Mouse (Mus musculus) limb, embryonic 11.5 days (tissue): Measurements from ENCODE around the gene Pip5kl1. TPM values are rescaled to one million over a fixed set of nuclear protein-coding genes. Genes with fewer than 3 reads are reported as not detected.

Source experiments
- ATAC-seq: fragments of 200-750 bp; cut with Nextera tagmentation; 2 replicates; pipeline ENCODE4 v1.8.0; 2017; ENCODE audit warnings: low read depth; ENCODE audit not compliant: insufficient number of reproducible peaks, low FRiP score, low TSS enrichment
- DNase-seq: peaks from one replicate; pipeline ENCODE4 v3.0.0-alpha.2; 2015; ENCODE audit warnings: low spot score
- H3K27ac ChIP-seq: fragments of 300-500 bp; sonication (generic); replicated peaks from 2 replicates; pipeline ENCODE4 v1.5.1; 2014; ENCODE audit warnings: low read depth, mild to moderate bottlenecking, low read length
- H3K27me3 ChIP-seq: fragments of 300-500 bp; sonication (generic); 2 replicates; pipeline ENCODE4 v1.6.1; 2014; ENCODE audit warnings: mild to moderate bottlenecking, low read length, mixed read lengths; ENCODE audit not compliant: control insufficient read depth, insufficient read depth
- H3K36me3 ChIP-seq: fragments of 300-500 bp; sonication (generic); 2 replicates; pipeline ENCODE4 v1.6.1; 2014; ENCODE audit warnings: mild to moderate bottlenecking, low read length, moderate library complexity, mixed read lengths; ENCODE audit not compliant: control insufficient read depth, insufficient read depth
- H3K4me1 ChIP-seq: fragments of 300-500 bp; sonication (generic); 2 replicates; pipeline ENCODE4 v1.6.1; 2014; ENCODE audit warnings: low read length, mixed read lengths; ENCODE audit not compliant: control insufficient read depth, insufficient read depth
- H3K4me2 ChIP-seq: fragments of 300-500 bp; sonication (generic); 2 replicates; pipeline ENCODE4 v1.6.1; 2014; ENCODE audit warnings: low read depth, mild to moderate bottlenecking, moderate library complexity; ENCODE audit not compliant: severe bottlenecking
- H3K4me3 ChIP-seq: fragments of 300-500 bp; sonication (generic); 2 replicates; pipeline ENCODE4 v1.5.1; 2014; ENCODE audit warnings: low read depth, low read length
- H3K9ac ChIP-seq: fragments of 300-500 bp; sonication (generic); 2 replicates; pipeline ENCODE4 v1.6.1; 2014; ENCODE audit warnings: mild to moderate bottlenecking, low read length
- H3K9me3 ChIP-seq: fragments of 300-500 bp; sonication (generic); 2 replicates; pipeline ENCODE4 v1.6.1; 2016; ENCODE audit warnings: low read length; ENCODE audit not compliant: control insufficient read depth
- WGBS: fragments of 180-500 bp; shearing (Covaris S2); extraction: QIAGEN DNeasy Blood & Tissue Kit; methylation state at CpG from one replicate; pipeline ENCODE4 v1.1.7; 2014; 5-methylcytosine and 5-hydroxymethylcytosine counted together
- polyA plus RNA-seq: library from polyadenylated mRNA; unstranded; fragments of >200 nt; fragmentation: Nextera tagmentation; extraction: Ambion mirVana; gene quantifications from 2 replicates; pipeline ENCODE4 v1.2.1, GENCODE M21; 2014

Gene Pip5kl1
- polyA plus RNA-seq, 1 experiment from 2014 or later = 3.3 TPM

GRCm38 (mm10) chr2:32572196-32572595 lies 2.4 kb upstream of the Pip5kl1 start:
- no peak overlapping the region for H3K4me2 ChIP-seq
- 93% methylated on average over 11 of the region's 11 CpGs for WGBS
- H3K9ac ChIP-seq = no peak overlapping the region

DNA sequence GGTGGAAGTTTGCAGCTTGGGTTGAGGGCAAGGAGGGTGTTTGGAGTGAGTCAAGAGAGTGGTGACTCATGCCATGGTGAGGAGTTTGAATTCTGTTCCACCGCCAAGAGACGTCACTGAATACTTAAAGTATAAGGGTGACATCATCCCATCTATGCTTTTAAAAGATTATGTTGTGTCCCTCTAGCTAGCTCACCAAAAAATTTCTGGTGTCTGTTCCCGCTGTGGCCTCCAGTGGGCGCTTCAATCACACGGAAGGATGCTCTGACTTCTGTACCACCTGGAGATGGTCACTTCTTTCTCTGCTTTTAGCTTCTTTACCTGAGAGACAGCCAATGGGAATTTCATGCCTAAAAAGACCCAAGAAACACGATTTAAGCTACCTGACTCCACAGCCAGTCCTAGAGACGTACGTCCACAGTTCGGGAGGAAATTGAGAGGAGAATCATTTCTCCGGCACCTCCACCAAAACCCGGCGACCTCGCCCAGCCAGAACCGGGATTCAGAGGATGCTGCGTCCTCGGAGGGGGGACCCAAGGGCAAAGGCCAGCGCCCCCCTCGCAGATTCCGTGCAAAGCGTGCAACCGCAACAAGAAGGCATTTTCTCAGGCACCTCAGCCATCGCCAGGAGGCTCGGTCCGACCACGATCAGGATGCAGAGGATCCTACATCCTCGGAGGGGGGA lies 446 bp downstream of the Pip5kl1 start:
- no peak for ATAC-seq
- peak; percentile 76 for DNase-seq
- Histone ChIP-seq H3K27me3 (peaks cover 14% of the 10 kb centered on the region), H3K9me3 (no peaks in the 10 kb centered on the region), H3K27ac (no peak overlapping the region), H3K4me3 (peak overlapping the region; percentile 52), H3K4me1 (peaks cover 8% of the 10 kb centered on the region), H3K9ac (peak overlapping the region; percentile 58), H3K36me3 (peaks cover 2% of the 10 kb centered on the region; the same call in 1 of the 2 replicates), H3K4me2 (peak overlapping the region; percentile 81)
- 1% methylated on average over 26 of the region's 26 CpGs for WGBS

More at GRCm38 (mm10) chr2:32572196-32572595, 2.4 kb upstream of the Pip5kl1 start:
- Histone ChIP-seq H3K4me3 (no peak overlapping the region), H3K4me1 (peaks cover 8% of the 10 kb centered on the region), H3K9me3 (no peaks in the 10 kb centered on the region), H3K27me3 (no peaks in the 10 kb centered on the region), H3K27ac (no peak overlapping the region), H3K36me3 (peaks cover 5% of the 10 kb centered on the region; the same call in 1 of the 2 replicates)
- DNase-seq = no peak
- ATAC-seq = no peak

- Histone ChIP-seq H3K4me3 (peak within 1 kb of the TSS; percentile 52), H3K9me3 (no peaks in the 10 kb centered on the region), H3K27me3 (peaks cover 14% of the 10 kb centered on the region), H3K27ac (no peak within 1 kb of the TSS), H3K4me2 (peak within 1 kb of the TSS; percentile 81), H3K36me3 (peaks cover 2% of the 10 kb centered on the region; the same call in 1 of the 2 replicates), H3K9ac (peak within 1 kb of the TSS; percentile 58), H3K4me1 (peaks cover 8% of the 10 kb centered on the region)
- DNase-seq = peak; percentile 78
- 8% methylated on average over 28 of the region's 28 CpGs for WGBS
- ATAC-seq = peak; percentile 36; the same call in 1 of the 2 replicates
These were observed 1.1 kb downstream of the Pip5kl1 start, which contains the start of gene 9430097D07Rik for GRCm38 (mm10) chr2:32575586-32576160. Gene 9430097D07Rik, minus strand, starts transcription at chr2:32575684.

DNA sequence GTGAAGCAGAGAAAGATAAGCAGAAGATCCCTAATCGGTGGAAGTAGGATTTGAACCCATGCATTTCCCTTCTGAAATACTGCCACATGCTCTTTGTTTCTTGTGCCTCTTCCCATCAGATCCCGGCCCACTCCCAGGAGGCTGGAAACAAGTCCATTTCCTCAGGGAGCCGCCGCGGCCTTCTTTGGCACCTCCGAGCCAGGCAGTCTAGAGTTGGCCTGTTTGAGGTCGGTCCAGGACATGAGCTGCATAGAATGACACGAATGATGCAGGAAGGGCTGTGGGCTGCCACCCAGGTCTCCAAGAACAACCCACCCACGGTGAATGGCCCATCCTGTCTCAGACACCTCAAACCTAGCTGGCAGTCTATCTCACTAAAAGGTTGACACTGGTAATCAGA lies 1.9 kb downstream of the Pip5kl1 start:
- Histone ChIP-seq H3K36me3 (peaks cover 2% of the 10 kb centered on the region; the same call in 1 of the 2 replicates), H3K9ac (no peak overlapping the region), H3K4me2 (no peak overlapping the region), H3K27me3 (peaks cover 14% of the 10 kb centered on the region), H3K27ac (no peak overlapping the region), H3K4me1 (peaks cover 5% of the 10 kb centered on the region), H3K9me3 (no peaks in the 10 kb centered on the region), H3K4me3 (no peak overlapping the region)
- no peak for DNase-seq
- ATAC-seq = no peak
- 93% methylated on average over 9 of the region's 9 CpGs for WGBS

DNA sequence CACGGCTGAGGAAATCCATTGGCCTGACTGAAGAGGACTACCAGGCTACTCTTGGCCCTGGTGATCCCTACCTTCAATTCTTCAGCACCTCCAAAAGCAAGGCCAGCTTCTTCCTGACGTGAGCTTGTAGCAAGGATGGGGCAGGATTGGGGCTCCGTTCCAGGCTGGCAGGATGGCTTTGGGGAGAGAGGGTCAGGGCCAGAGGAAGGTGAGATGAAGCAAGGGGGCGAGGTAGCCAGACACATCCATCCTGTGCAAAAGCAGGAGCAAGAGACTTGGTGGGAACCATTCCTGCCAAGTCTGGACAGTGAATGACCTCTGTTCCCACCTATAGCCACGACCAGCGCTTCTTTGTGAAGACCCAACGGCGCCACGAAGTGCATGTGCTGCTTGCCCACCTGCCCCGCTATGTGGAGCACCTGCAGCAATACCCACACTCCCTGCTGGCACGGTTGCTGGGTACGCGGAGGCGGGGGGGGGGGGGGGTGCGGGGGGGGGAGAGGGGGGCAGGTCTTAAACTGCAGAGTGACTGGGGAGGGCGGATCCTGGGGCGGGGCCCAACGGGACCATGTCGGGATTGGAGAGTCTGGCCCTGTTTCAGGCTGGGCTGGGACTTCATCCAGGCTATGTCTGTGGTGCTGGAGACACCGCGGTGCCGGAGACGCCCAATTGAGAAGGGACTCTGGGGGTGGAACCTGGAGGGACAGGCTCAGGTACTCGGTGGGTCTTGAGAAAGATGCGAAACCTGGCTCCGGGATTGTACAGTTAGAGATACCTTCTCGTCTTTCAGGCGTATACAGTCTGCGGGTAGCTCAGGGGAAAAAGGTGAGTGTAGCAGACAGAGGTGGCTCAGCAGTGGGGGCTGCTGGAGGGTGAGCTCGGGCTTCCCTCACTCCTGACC lies 3.8 kb downstream of the Pip5kl1 start:
- Histone ChIP-seq H3K27ac (no peak overlapping the region), H3K4me3 (no peak overlapping the region), H3K27me3 (peaks cover 14% of the 10 kb centered on the region), H3K36me3 (no peaks in the 10 kb centered on the region), H3K4me1 (0 out of 2 replicates have a peak, but pooled peaks cover 4% of the 10 kb centered on the region), H3K9ac (no peak overlapping the region), H3K4me2 (no peak overlapping the region), H3K9me3 (no peaks in the 10 kb centered on the region)
- DNase-seq = no peak
- 38% methylated on average over 25 of the region's 30 CpGs for WGBS
- no peak for ATAC-seq

DNA sequence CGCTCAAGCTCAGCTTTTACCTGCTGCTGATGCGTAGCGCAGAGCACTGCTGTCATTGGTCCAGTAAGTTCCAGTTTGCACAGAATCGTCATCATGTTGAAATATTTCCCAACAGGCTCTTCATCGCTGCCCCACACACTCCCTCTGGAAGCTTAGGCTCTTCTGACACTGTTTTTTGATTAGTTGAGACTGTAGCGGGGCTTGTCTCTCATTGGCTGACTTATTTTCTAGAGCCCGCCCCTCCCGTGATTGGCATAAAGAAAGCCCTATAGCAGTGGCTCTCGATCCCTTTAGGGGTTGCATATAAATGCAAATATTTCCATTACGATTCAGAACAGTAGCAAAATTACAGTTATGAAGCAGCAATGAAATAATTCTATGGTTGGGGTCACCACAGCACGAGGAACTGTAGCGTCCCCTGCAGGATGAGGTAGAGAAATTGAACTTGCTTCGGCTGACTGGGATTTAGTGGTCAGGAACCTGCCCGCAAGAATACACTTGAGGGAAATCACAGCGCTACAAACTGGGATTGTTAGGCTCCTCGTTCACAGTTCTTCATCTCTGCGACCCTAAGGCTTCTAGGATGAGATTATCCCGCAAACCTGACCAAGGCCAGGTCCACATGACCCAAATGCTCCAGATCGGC lies 7.0 kb downstream of the Pip5kl1 start:
- ATAC-seq (no peak), DNase-seq (peak; percentile 62)
- H3K4me3 ChIP-seq = no peak overlapping the region
- WGBS = 37% methylated on average over 19 of the region's 19 CpGs
- no peak overlapping the region for H3K27ac ChIP-seq
- 0 out of 2 replicates have a peak, but pooled peaks cover 4% of the 10 kb centered on the region for H3K4me1 ChIP-seq
- H3K9me3 ChIP-seq = no peaks in the 10 kb centered on the region
- H3K27me3 ChIP-seq = peaks cover 14% of the 10 kb centered on the region
- H3K36me3 ChIP-seq = no peaks in the 10 kb centered on the region
- no peak overlapping the region for H3K4me2 ChIP-seq
- H3K9ac ChIP-seq = no peak overlapping the region

DNA sequence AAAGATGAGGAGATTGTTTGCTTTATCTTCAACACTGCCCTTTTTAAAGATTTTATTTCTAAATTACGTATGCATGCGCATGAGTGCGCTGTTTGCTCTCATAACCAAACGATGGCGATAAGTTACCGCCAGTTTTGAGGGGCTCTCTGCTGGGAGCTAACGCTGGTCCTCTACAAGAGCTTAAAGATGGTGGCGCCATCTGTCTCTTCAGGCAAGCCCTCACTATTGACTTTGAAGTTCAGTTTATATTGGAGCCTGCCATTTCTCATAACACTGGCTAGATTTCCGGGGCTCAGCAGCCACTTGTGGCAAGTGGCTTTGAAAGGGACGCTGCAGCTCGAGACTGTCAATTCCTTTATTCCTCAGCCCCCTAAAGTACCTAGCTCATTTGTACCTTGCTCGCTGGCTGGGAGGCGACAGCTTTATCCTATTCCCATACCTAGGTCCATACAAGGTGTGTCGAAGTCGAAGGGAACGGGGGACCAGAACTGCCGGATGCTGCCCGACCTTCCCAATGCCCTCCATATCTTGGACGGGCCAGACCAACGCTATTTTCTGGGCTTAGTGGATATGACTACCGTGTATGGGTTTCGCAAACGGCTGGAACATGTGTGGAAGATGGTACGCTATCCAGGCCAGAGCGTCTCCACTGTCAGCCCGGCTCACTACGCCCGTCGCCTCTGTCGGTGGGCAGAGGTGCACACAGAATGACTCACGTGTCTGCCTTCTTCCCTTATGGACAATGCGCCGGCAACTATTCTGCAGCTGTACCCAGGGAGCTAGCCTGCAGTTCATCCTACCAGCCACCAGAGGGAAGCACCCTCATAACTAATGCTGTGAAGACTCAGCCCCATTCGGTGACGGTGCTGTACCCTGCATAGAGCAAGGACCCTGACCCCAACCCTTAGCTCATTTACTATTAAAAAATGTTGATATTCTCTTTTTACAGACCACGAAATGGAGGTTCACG lies 8.5 kb downstream of the Pip5kl1 start:
- ATAC-seq (peak; percentile 68), DNase-seq (peak; percentile 88)
- H3K27ac ChIP-seq = no peak overlapping the region
- H3K27me3 ChIP-seq = peaks cover 7% of the 10 kb centered on the region
- H3K4me2 ChIP-seq = peak overlapping the region; percentile 51
- H3K4me1 ChIP-seq = peaks cover 13% of the 10 kb centered on the region
- H3K4me3 ChIP-seq = peak overlapping the region; percentile 9; the same call in 1 of the 2 replicates
- H3K9me3 ChIP-seq = no peaks in the 10 kb centered on the region
- H3K36me3 ChIP-seq = no peaks in the 10 kb centered on the region
- H3K9ac ChIP-seq = no peak overlapping the region
- WGBS = 14% methylated on average over 37 of the region's 37 CpGs
